Mouse (Mus musculus): ENCODE results near the gene Gm10715.
"Not testable (repeated sequence)": the region's sequence is repeated elsewhere in the genome, so short reads cannot be mapped to it uniquely, and the experiment has no call there.

- TF ChIP-seq USF1 (IDR thresholded peaks at IDR 0.05; ENCODE audit: low read depth, low read length); MEF2A (IDR thresholded peaks at IDR 0.05; ENCODE audit: extremely low read depth, insufficient replicate concordance, low read depth, low read length, poor library complexity, severe bottlenecking); ZMIZ1 (IDR thresholded peaks at IDR 0.05; ENCODE audit: low read depth, low read length); HCFC1 (IDR thresholded peaks at IDR 0.05; ENCODE audit: low read depth, low read length); MAZ (IDR thresholded peaks at IDR 0.05; ENCODE audit: low read depth, low read length); CTCF (IDR thresholded peaks at IDR 0.05 in 2 of 3, conservative IDR thresholded peaks at IDR 0.05 in 1 of 3; ENCODE audit: control insufficient read depth in 1 of 3, insufficient read depth in 1 of 3, low read depth in 2 of 3, low read length in 3 of 3, poor library complexity in 1 of 3, severe bottlenecking in 1 of 3); POLR2AphosphoS2 (IDR thresholded peaks at IDR 0.05; ENCODE audit: low read length); POLR2A (IDR thresholded peaks at IDR 0.05; ENCODE audit: control insufficient read depth in 1 of 2, insufficient read depth in 1 of 2, low read depth in 1 of 2, low read length in 2 of 2, poor library complexity in 1 of 2); MAFK (IDR thresholded peaks at IDR 0.05; ENCODE audit: borderline replicate concordance, low read depth, low read length); GATA1 (IDR thresholded peaks at IDR 0.05; ENCODE audit: low read depth, low read length): not testable (repeated sequence)
Measured at GRCm38 (mm10) chr9:3023312-3023984, 13.2 kb upstream of the Gm10715 start, which contains the start of gene Gm10718.

All from MEL (cell line).